Mouse (Mus musculus) midbrain, postnatal 0 days (tissue): ENCODE measurements at regions not wholly inside any gene's neighbourhood (a gene's known extent, or its start where the extent isn't known, plus 50 kb on each side); places are given as distances from the start of the nearest gene placed in this dataset.

Experiments
- ATAC-seq: fragments of 200-750 bp; cut with Nextera tagmentation; 2 replicates; pipeline ENCODE4 v1.8.0; 2017; ENCODE audit warnings: moderate number of reproducible peaks, mild to moderate bottlenecking, moderate TSS enrichment, moderate library complexity; ENCODE audit not compliant: low FRiP score
- DNase-seq: peaks from one replicate; pipeline ENCODE4 v3.0.0-alpha.2; 2015; ENCODE audit warnings: low spot score
- H3K27ac ChIP-seq: fragments of 300-500 bp; sonication (generic); 2 replicates; pipeline ENCODE4 v1.5.1; 2014; ENCODE audit warnings: low read depth, mild to moderate bottlenecking, low read length, mixed read lengths
- H3K27me3 ChIP-seq: fragments of 300-500 bp; sonication (generic); 2 replicates; pipeline ENCODE4 v1.6.1; 2014; ENCODE audit warnings: low read length, control low read depth, mixed read lengths; ENCODE audit not compliant: insufficient read depth
- H3K36me3 ChIP-seq: fragments of 300-500 bp; sonication (generic); 2 replicates; pipeline ENCODE4 v1.6.1; 2014; ENCODE audit warnings: low read length, control low read depth, mixed read lengths; ENCODE audit not compliant: insufficient read depth
- H3K4me1 ChIP-seq: fragments of 300-500 bp; sonication (generic); 2 replicates; pipeline ENCODE4 v1.6.1; 2014; ENCODE audit warnings: mild to moderate bottlenecking, control low read depth, antibody characterized with exemption, low read length, mixed read lengths; ENCODE audit not compliant: insufficient read depth
- H3K4me2 ChIP-seq: fragments of 300-500 bp; sonication (generic); 2 replicates; pipeline ENCODE4 v1.6.1; 2014; ENCODE audit warnings: low read depth, mild to moderate bottlenecking, low read length, mixed read lengths; ENCODE audit not compliant: poor library complexity, severe bottlenecking
- H3K4me3 ChIP-seq: fragments of 300-500 bp; sonication (generic); 2 replicates; pipeline ENCODE4 v1.5.1; 2014; ENCODE audit warnings: low read depth, mild to moderate bottlenecking, low read length, moderate library complexity
- H3K9ac ChIP-seq: fragments of 300-500 bp; sonication (generic); replicated peaks from 2 replicates; pipeline ENCODE4 v1.6.1; 2014; ENCODE audit warnings: mild to moderate bottlenecking, low read length, moderate library complexity, mixed read lengths; ENCODE audit not compliant: poor library complexity, severe bottlenecking
- H3K9me3 ChIP-seq: fragments of 300-500 bp; sonication (generic); 2 replicates; pipeline ENCODE4 v1.6.1; 2016; ENCODE audit warnings: low read length, control low read depth
- CTCF ChIP-seq: IDR thresholded peaks from 2 replicates; pipeline ENCODE4 v1.5.1; 2016; ENCODE audit warnings: antibody characterized with exemption, mild to moderate bottlenecking
- WGBS: fragments of 180-500 bp; shearing (Covaris S2); extraction: QIAGEN DNeasy Blood & Tissue Kit; methylation state at CpG from one replicate; pipeline ENCODE4 v1.1.7; 2014; 5-methylcytosine and 5-hydroxymethylcytosine counted together

DNA sequence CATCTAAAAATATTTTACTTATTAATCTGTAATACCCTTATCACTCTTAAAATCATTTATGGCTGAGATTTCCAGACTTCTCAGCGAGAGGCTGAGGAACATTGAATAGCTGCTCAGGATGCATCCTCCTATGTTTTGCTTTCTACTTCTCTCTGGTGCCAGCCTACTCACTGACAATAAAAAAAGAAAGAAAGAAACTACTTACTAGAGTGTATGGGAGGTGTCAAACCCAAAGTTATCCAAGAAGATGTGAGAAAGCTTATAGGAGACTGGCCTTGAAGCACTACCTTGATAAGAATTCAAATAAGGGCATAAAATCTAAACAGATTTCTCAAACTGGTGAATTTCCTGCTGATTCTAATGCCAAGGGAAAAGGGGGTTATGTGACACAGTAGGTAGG is 175.4 kb upstream of the Fmr1 start:
- Histone ChIP-seq H3K27me3 (no peaks in the 10 kb centered on the region), H3K4me1 (no peaks in the 10 kb centered on the region), H3K27ac (no peak overlapping the region), H3K4me2 (no peak overlapping the region), H3K4me3 (no peak overlapping the region), H3K9ac (no peak overlapping the region), H3K9me3 (no peaks in the 10 kb centered on the region), H3K36me3 (no peaks in the 10 kb centered on the region)
- DNase-seq (no peak), ATAC-seq (no peak)
- WGBS: 80% methylated on average over 1 of the region's 1 CpGs
- TF ChIP-seq CTCF: no peak

DNA sequence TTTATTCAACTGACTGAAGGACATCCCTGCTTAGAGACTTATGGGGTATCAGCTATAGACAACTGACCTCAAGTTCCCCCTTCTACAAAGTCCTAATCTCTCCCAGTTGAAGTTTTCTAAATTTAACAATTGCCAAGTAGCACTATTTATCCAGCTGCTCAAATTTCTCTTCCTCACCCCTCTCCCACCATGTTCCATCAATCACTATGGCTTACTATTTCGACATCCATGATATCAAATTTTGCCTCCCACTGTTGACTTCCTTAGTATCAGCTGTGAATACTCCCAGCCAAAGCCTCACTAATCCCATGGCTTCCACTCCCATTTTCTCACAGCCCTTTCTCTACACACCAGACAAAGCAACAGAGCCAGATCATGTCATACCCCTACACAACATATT is 170.7 kb upstream of the Fmr1 start:
- TF ChIP-seq CTCF: no peak
- no peak for DNase-seq
- WGBS: 40% methylated on average over 1 of the region's 1 CpGs

GRCm38 (mm10) chrX:68512213-68512766 is 166.1 kb upstream of the Fmr1 start:
- H3K27me3 ChIP-seq: no peaks in the 10 kb centered on the region
- no peaks in the 10 kb centered on the region for H3K36me3 ChIP-seq
- DNase-seq: no peak
- no peak overlapping the region for H3K9ac ChIP-seq
- TF ChIP-seq CTCF: no peak
- ATAC-seq: no peak
- H3K9me3 ChIP-seq: no peaks in the 10 kb centered on the region
- 32% methylated on average over 1 of the region's 1 CpGs for WGBS
- no peak overlapping the region for H3K4me2 ChIP-seq
- H3K4me1 ChIP-seq: no peaks in the 10 kb centered on the region
- no peak overlapping the region for H3K4me3 ChIP-seq
- H3K27ac ChIP-seq: no peak overlapping the region

More for the DNA sequence above, 170.7 kb upstream of the Fmr1 start:
- H3K4me2 ChIP-seq: no peak overlapping the region
- H3K4me3 ChIP-seq: no peak overlapping the region
- no peak overlapping the region for H3K9ac ChIP-seq
- no peaks in the 10 kb centered on the region for H3K27me3 ChIP-seq
- no peaks in the 10 kb centered on the region for H3K4me1 ChIP-seq
- no peaks in the 10 kb centered on the region for H3K36me3 ChIP-seq
- no peak overlapping the region for H3K27ac ChIP-seq
- H3K9me3 ChIP-seq: no peaks in the 10 kb centered on the region
- no peak for ATAC-seq

DNA sequence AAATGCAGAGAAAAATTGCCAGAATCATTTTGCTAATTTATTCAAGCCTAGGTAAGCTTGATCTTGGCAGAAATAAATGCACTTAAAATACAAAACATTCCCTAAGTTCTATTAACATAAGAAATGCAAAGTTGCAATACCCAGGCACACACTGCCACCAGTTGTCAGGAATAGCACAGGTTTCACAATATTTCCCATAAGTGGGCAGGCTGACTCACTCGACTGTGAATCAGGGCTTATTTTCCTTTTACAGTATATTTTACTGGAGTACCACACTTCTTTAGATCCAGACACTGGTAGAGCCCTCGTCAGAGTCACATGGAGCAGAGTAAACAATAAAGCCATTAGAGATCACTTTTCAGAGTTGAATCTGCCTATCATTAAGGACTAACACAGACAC is 131.8 kb upstream of the Fmr1 start:
- no peaks in the 10 kb centered on the region for H3K27me3 ChIP-seq
- 0 out of 2 replicates have a peak, but pooled peaks have one; percentile 9 for TF ChIP-seq CTCF
- 69% methylated on average over 2 of the region's 2 CpGs for WGBS
- H3K4me2 ChIP-seq: no peak overlapping the region
- no peaks in the 10 kb centered on the region for H3K4me1 ChIP-seq
- no peak overlapping the region for H3K9ac ChIP-seq
- no peaks in the 10 kb centered on the region for H3K36me3 ChIP-seq
- H3K27ac ChIP-seq: no peak overlapping the region
- ATAC-seq: no peak
- no peaks in the 10 kb centered on the region for H3K9me3 ChIP-seq
- peak; percentile 2 for DNase-seq
- no peak overlapping the region for H3K4me3 ChIP-seq

DNA sequence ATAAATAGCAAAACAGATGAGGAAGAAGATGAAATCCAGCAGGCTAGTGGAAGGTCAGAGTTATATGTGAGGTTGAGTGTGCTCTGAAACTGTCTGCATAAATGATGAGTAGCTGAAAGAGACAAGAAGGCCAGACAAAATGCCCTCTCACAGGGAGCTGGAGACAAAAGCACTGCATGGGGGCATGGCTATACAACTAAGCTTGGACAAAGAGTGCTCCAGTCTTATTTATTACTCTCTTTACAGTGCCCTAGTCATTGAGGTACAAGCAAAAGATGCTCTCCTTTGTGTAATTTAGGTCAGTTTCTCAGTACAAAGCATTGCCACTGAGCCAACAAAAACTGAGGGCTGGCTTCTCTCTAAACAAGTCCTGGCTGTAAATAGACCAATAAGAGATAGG is 124.3 kb upstream of the Fmr1 start:
- no peak overlapping the region for H3K9ac ChIP-seq
- ATAC-seq: no peak

DNA sequence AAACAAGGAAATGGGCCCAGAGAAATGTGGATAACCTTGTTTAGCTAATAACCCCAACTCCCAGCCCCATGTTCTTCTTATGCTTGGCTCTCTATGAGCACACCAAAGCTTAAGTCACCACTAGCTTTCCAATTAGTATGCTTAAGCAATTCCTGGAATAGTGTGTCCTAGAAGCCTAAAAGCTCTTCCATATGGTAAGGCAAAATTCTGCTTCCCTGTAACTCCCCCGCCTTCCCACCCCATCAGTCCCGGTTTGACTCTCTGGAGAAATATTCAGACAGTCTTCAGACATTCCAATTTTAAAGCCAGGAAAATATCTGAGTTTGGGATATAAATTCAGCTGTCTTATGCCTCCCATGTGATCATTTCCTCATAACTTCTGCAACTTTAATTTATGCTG is 120.6 kb upstream of the Fmr1 start:
- no peaks in the 10 kb centered on the region for H3K27me3 ChIP-seq
- 81% methylated on average over 2 of the region's 2 CpGs for WGBS
- no peaks in the 10 kb centered on the region for H3K36me3 ChIP-seq
- H3K27ac ChIP-seq: no peak overlapping the region
- no peak overlapping the region for H3K9ac ChIP-seq
- no peak for TF ChIP-seq CTCF
- H3K4me2 ChIP-seq: no peak overlapping the region
- H3K4me3 ChIP-seq: no peak overlapping the region
- DNase-seq (no peak), ATAC-seq (no peak)
- no peaks in the 10 kb centered on the region for H3K9me3 ChIP-seq
- H3K4me1 ChIP-seq: no peaks in the 10 kb centered on the region

More for the DNA sequence above, 124.3 kb upstream of the Fmr1 start:
- TF ChIP-seq CTCF: no peak
- no peak overlapping the region for H3K27ac ChIP-seq
- H3K4me3 ChIP-seq: no peak overlapping the region
- no peaks in the 10 kb centered on the region for H3K36me3 ChIP-seq
- no peak for DNase-seq
- H3K4me2 ChIP-seq: no peak overlapping the region
- H3K9me3 ChIP-seq: no peaks in the 10 kb centered on the region
- no peaks in the 10 kb centered on the region for H3K4me1 ChIP-seq
- no peaks in the 10 kb centered on the region for H3K27me3 ChIP-seq
